Mouse (Mus musculus) ovary, postnatal 10 days (tissue): ENCODE data around the gene Erc2.

ENCODE experiments used
- DNase-seq: peaks from one replicate; pipeline ENCODE4 v3.0.0; 2022; ENCODE audit warnings: low spot score

Gene Erc2

DNA sequence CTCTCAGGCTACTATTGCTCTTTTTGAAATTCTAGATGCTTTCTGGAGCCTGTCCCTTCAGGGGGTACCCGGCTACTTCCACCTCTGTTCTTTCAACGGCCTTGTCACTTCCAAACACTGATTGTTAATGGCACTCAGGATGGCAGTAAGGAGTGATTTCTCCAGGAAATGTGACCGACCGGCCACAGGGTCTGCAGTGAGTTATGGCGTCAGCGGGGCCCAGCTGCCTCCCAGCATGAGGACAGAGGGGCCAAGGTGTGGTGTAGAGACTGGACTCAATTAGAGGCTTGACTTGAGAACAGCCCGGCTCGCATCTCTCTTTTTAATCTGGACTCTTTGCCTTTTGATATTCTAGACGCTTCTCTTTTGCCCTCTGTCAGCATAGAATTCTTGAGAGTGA, 829.5 kb downstream of the Erc2 start:
- no peak for DNase-seq

GRCm38 (mm10) chr14:28456372-28457076, 834.3 kb downstream of the Erc2 start:
- no peak for DNase-seq

DNA sequence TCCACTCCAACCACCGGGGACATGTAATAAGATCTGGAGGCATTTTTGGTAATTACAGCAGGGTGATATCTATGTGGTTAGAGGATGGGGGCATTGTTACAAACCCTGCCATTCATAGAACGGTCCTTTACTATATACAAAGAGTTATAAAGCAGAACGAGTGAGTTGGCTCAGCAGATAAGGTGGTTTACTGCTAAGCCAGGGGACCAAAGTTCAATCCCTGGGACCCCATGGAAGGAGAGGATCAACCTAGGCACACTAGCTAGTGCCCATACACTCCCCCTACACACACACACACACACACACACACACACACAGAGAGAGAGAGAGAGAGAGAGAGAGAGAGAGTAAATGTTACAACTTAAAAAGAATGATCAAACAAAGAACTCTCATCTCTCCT, 835.2 kb downstream of the Erc2 start:
- no peak for DNase-seq

- DNase-seq, result no peak
These were observed 845.7 kb downstream of the Erc2 start for GRCm38 (mm10) chr14:28467956-28468355.

- DNase-seq, result no peak
These were observed 847.5 kb downstream of the Erc2 start for GRCm38 (mm10) chr14:28469696-28470095.

DNA sequence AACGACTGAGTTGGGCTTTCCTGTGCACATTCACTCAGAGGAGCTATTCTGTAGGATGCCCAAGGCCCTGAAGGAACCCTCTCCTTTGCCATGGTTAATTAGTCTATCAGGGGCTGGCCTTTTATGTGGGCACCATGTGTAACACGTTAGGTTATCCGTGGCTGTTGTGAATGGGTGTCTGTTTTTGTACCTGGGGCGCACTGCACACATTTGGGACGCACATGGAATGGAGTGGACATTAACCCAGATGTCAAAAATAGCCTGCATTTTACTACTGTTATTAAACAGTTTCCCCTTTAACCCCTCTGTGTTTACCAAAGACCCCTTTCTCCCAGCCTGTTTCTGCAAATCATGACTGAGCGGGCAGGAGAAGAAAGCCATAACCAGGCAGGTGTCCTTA, 848.0 kb downstream of the Erc2 start:
- no peak for DNase-seq

- no peak for DNase-seq
These were observed 852.8 kb downstream of the Erc2 start for GRCm38 (mm10) chr14:28475012-28475411.

DNA sequence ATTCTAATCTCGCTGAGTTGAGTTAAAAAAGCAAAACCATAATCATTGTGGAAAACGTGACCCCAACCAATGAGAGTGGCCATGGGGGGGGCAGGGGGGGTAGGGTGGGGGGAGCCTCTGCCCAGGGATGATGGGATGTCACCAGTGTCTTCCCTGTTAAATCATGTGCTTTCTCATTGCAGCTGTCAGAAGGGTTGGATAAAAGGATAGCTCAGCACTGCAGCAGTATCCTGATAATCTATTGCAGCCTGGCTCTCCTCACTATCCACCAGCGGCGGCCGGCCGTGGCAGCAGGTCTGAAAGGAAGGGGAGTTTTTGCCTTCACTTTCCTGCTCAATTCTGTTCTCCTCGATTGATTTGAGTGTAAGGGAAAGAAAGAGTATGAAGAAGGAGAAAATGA, 853.2 kb downstream of the Erc2 start:
- DNase-seq, result no peak

DNA sequence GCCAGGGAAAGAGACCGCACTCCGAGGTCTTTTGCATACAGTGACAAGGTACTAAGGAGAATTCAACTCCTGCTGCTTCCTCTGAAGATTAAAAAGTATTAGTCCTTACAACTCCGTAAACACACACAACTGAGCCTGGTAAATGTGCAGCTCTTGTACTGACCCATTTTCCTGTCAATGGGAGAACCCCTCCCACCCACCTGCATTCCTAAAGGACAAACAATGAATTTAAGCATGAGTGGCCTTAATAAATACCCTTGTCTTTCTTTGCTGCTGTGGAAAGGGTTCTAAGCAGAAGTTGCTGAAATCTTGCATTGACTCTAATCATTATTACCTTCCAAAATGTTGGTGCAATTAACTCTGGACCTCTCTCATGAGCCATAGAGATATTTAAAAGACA, 854.5 kb downstream of the Erc2 start:
- DNase-seq, result no peak

GRCm38 (mm10) chr14:28480866-28481265, 858.6 kb downstream of the Erc2 start:
- no peak for DNase-seq

DNA sequence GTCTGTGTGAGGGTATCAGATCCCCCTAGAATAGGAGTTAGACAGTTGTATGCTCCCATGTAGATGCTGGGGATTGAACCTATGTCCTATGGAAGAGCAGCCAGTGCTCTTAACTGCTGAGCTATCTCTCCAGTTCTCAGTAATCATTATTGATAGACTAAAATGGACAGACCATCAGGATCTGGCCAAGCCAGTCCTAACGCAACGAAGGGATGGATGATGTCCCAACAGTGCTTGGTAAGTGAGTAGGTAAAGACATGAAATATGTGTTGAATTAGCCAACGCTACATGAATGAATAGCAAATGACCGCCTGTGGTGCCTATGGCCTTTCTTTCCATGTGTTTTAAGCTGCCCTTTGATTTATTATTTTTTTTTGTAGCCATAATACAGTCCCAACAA, 871.6 kb downstream of the Erc2 start:
- DNase-seq, result no peak

GRCm38 (mm10) chr14:28494273-28494672, 872.0 kb downstream of the Erc2 start:
- DNase-seq, result no peak

DNA sequence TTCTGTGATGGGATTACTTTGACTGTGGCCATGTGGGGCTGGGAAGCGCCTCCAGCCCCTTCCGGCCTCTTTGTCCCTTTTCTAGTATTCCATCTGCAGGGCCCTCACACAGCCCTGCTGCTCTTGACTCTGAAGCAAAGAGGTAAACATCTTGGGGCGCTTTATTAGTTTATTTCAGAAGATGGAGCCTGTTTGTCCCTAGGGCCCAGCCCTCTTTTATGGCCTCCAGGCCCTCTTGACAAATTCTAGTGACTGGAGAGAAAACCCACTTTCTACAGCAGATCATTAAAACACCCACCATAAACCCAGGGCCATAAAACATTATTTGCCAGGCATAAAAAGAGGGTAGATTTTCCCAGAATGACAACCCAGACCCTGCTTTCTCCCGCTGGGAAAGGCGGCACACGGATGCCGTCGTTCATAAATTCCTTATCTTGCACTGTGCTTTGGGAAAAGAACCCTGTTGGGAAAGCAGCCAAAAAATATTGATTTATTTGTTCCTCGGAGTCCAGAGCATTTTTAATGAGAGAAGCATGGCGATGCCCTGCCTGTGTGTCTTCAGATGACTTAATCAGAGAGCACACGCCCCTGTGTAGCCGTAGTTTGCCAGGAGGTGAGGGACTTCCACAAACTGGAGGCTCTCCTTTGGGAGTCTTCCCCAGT, 879.1 kb downstream of the Erc2 start:
- no peak for DNase-seq

DNA sequence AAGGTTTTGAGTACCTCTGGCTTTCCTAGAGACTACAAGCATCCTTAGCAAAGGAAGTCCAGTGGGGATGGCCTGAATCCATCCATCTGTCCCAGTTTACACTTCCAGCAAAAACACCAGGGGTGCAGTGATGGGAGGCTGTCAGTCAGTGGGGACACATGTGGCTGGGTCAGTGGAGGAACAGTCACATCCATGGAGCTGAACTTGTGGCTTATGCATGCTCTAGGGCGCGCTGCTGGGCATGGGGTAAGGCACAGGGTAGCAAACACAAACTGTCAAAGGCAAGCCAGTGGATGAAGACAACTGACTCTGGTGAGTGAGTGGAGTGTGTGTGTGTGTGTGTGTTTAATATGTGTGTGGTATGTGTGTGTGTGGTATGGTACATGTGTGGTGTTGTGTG, 881.0 kb downstream of the Erc2 start:
- DNase-seq, result no peak

- peak; percentile 35 for DNase-seq
These were observed 882.1 kb downstream of the Erc2 start, which contains the start of gene Wnt5a for GRCm38 (mm10) chr14:28504101-28505050. Wnt5a (plus strand) TSS chr14:28504750.

- peak; percentile 35 for DNase-seq
These were observed 882.9 kb downstream of the Erc2 start for GRCm38 (mm10) chr14:28505051-28505585.

GRCm38 (mm10) chr14:28505586-28506375, 883.6 kb downstream of the Erc2 start:
- DNase-seq, result peak; percentile 22

- DNase-seq, result peak; percentile 48
These were observed 884.2 kb downstream of the Erc2 start for GRCm38 (mm10) chr14:28506376-28506831.

DNA sequence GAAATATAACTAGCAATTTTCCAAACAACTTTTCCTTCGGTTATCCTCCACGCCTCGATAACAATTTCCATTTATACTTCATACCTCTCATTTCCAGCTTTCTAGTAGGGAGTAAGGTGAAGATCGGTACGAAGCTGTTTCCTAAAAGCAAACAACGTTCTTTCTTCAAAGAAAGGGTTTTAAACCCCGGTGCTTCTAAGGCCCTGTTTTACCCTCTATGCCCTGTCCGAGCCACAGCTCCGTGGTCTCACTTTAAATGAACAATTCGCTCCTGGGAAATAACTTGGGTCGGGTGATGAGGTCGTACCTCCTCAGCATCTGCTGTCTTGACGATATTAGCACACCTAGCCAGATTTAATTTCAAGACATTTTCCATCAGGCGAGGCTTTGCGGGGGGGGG, 884.8 kb downstream of the Erc2 start:
- DNase-seq, result no peak

DNA sequence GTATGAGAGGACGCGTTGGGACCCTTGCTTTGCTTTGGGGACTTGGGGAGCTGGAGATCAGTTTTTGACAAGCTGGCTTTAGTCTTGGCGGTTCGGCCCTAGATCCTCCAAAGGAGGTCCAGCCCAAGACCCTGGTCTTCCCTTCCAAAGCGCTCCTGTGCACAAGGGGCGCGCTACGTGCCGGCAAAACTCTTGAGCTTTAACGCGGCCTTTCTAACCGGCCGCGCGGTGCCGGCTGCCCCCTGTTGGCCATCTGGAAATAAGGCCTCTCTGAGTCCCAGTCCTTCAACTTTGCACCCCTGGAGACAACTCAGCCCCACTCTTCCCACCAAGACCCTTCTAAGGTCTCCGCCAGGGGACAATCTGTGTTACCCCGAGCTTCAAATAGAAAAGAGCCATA, 885.2 kb downstream of the Erc2 start:
- peak; percentile 44 for DNase-seq
